Mouse (Mus musculus) heart, adult 2 months (tissue): ENCODE measurements at regions not wholly inside any gene's neighbourhood (a gene's known extent, or its start where the extent isn't known, plus 50 kb on each side); places are given as distances from the start of the nearest gene placed in this dataset.

Source experiments
- DNase-seq, 2 experiments: peaks; one replicate each; pipeline ENCODE4 v3.0.0; 2021
- H3K27ac ChIP-seq: fragments of 200-600 bp; 2 replicates; pipeline ENCODE4 v1.8.1; 2022
- H3K27me3 ChIP-seq: fragments of 200-500 bp; 2 replicates; pipeline ENCODE4 v1.6.1; 2012; ENCODE audit warnings: mild to moderate bottlenecking, low read length, inconsistent platforms, mixed read lengths; ENCODE audit not compliant: control insufficient read depth, insufficient read depth
- H3K36me3 ChIP-seq: fragments of 200-500 bp; 2 replicates; pipeline ENCODE4 v1.6.1; 2012; ENCODE audit warnings: low read length, inconsistent platforms; ENCODE audit not compliant: control insufficient read depth, insufficient read depth
- H3K4me1 ChIP-seq: fragments of 200-500 bp; 2 replicates; pipeline ENCODE4 v1.6.1; 2011; ENCODE audit warnings: low read length; ENCODE audit not compliant: control insufficient read depth, insufficient read depth
- H3K4me3 ChIP-seq: fragments of 200-600 bp; 2 replicates; pipeline ENCODE4 v1.8.1; 2022
- H3K79me2 ChIP-seq: fragments of 200-500 bp; replicated peaks from 2 replicates; pipeline ENCODE4 v1.6.1; 2012; ENCODE audit warnings: mild to moderate bottlenecking, inconsistent platforms, low read length, moderate library complexity, mixed read lengths; ENCODE audit not compliant: control insufficient read depth, insufficient read depth
- H3K9ac ChIP-seq: fragments of 200-500 bp; 2 replicates; pipeline ENCODE4 v1.6.1; 2012; ENCODE audit warnings: low read depth, mild to moderate bottlenecking, control low read depth, inconsistent platforms, low read length, mixed read lengths
- CTCF ChIP-seq: fragments of 200-600 bp; IDR thresholded peaks from 2 replicates; pipeline ENCODE4 v1.8.1; 2022; ENCODE audit warnings: antibody characterized with exemption, mild to moderate bottlenecking, moderate library complexity
- EP300 ChIP-seq: fragments of 200-500 bp; IDR thresholded peaks from 2 replicates; pipeline ENCODE4 v1.6.1; 2011; ENCODE audit warnings: low read depth, low read length, control low read depth; ENCODE audit not compliant: insufficient read depth
- POLR2A ChIP-seq: fragments of 200-500 bp; IDR thresholded peaks from 2 replicates; pipeline ENCODE4 v1.6.1; 2011; ENCODE audit warnings: mild to moderate bottlenecking, low read depth, low read length, control low read depth; ENCODE audit not compliant: insufficient read depth
- WGBS: fragments of 180-500 bp; shearing (Covaris S2); methylation state at CpG from one replicate; pipeline ENCODE4 v1.1.7; 2018; 5-methylcytosine and 5-hydroxymethylcytosine counted together
- intact Hi-C: fragments of 180-260 bp; cut with DNase I; formaldehyde crosslinking; loops from one replicate; pipeline ENCODE4 v1.15.1; 2025

DNA sequence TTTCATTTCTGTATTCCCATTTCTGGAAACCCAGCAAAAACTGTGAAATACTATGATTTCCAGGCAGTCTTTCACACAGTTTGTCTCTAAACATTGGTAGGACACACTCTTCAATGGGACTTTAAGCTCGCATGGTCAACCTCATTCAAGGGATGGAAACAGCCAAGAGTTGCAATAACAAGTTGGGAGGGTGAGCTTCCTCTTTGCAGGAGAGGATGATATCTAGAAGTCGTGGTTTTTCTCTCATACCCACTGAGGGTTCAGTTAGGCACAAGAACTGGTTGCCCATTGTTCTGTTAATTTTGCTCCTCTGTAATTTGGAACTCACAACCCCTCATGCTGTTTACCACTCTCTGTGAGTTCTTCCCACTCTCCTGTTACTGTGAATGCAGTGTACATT lies 290.5 kb downstream of the Satb1 start:
- H3K36me3 ChIP-seq = no peaks in the 10 kb centered on the region
- no peak overlapping the region for H3K27ac ChIP-seq
- intact Hi-C loops = loop anchor here (10.0 kb wide), 1 partner anchor 112 kb away; no protein-coding TSS in a partner anchor
- WGBS = 63% methylated on average over 2 of the region's 2 CpGs
- H3K27me3 ChIP-seq = no peaks in the 10 kb centered on the region
- TF ChIP-seq POLR2A = no peak
- no peak for TF ChIP-seq EP300
- TF ChIP-seq CTCF = no peak
- DNase-seq = no peak
- no peak overlapping the region for H3K9ac ChIP-seq
- H3K4me3 ChIP-seq = no peak overlapping the region
- no peaks in the 10 kb centered on the region for H3K4me1 ChIP-seq
- no peaks in the 10 kb centered on the region for H3K79me2 ChIP-seq

DNA sequence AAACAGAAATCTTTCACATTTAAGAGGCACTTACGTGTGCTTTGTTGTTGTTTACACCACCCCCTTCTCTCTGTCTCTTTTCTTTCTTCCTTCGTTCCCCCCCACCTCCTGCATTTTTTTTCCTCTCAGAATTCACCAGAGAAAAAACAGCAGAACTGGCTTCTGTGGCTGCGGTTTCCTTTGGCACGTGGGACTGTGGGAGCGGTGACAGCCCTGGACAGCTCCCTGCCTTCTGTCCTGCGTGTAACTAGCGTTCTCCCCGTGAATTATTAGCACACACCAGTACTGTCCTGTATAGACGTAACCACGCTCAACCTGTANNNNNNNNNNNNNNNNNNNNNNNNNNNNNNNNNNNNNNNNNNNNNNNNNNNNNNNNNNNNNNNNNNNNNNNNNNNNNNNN lies 298.4 kb downstream of the Satb1 start:
- Histone ChIP-seq H3K4me3 (no peak overlapping the region), H3K27ac (no peak overlapping the region), H3K27me3 (no peaks in the 10 kb centered on the region), H3K9ac (no peak overlapping the region), H3K36me3 (no peaks in the 10 kb centered on the region), H3K79me2 (no peaks in the 10 kb centered on the region), H3K4me1 (no peaks in the 10 kb centered on the region)
- TF ChIP-seq CTCF (no peak), EP300 (no peak), POLR2A (no peak)
- no peak for DNase-seq
- WGBS = 32% methylated on average over 10 of the region's 10 CpGs
- intact Hi-C loops = no loop called here

DNA sequence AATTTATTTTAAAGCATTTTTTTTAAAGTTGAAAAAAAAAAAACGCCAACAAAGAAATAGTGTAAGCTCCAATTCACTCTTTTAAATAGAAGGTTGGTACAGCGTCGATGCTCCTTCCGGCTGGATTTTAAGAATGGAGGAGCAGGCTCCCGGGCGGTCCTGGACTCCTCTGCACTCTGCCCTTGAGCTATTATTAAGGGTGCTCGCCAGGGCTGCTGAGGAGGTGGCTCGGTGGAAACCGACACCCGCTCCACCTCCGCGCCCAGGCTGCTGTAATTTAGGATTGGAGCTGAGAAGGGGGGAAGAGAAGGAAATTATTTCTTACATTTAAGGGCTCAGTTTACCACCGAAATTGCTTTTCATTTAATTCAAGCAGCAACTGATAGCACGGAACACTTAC lies 298.8 kb downstream of the Satb1 start:
- no peaks in the 10 kb centered on the region for H3K27me3 ChIP-seq
- no peak overlapping the region for H3K27ac ChIP-seq
- intact Hi-C loops = no loop called here
- H3K4me1 ChIP-seq = no peaks in the 10 kb centered on the region
- H3K79me2 ChIP-seq = no peaks in the 10 kb centered on the region
- H3K9ac ChIP-seq = no peak overlapping the region
- 43% methylated on average over 14 of the region's 14 CpGs for WGBS
- no peak overlapping the region for H3K4me3 ChIP-seq
- H3K36me3 ChIP-seq = no peaks in the 10 kb centered on the region
- no peak for DNase-seq
- TF ChIP-seq POLR2A (no peak), EP300 (no peak), CTCF (no peak)

DNA sequence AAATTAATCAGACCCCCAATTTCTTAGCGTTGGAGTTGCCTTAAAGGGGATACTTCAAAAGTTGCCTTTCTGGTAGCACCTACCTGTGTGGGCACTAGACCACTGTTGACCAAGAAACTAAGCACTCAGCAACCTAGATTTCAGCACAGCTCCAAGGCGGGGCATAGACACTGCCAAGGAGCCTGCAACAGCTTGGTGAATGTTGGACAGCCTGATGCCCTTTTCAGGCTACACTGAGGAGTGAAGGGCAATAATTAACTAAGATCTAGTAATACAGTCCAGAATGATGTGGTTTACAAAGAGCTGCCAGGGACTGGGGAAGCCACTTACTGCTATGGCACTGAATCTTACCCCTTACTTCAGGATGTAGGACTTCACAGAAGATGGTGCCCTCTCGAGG lies 304.9 kb downstream of the Satb1 start:
- H3K27me3 ChIP-seq = no peaks in the 10 kb centered on the region
- no peak overlapping the region for H3K4me3 ChIP-seq
- intact Hi-C loops = no loop called here
- H3K9ac ChIP-seq = no peak overlapping the region
- no peak overlapping the region for H3K27ac ChIP-seq
- TF ChIP-seq CTCF = no peak
- no peaks in the 10 kb centered on the region for H3K79me2 ChIP-seq
- no peaks in the 10 kb centered on the region for H3K36me3 ChIP-seq
- no peaks in the 10 kb centered on the region for H3K4me1 ChIP-seq
- WGBS = 79% methylated on average over 3 of the region's 3 CpGs
- no peak for DNase-seq

DNA sequence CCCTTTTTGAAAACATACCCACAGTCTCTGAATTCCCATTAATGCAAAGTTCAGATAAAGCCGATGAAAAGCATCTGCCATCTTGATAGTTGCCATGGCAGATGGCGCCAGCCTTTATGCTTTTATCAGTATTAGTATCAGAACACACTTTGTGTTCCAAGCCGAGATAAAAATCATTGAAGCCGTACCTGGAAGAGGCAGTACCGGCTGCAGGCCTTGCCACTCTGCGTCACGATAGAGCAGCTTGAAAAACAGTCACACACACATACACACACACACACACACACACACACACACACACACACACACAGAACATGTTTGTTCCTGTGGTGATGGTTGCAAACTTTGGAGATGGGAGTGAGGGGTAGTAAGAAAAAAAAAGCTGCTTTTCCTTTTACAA lies 306.2 kb downstream of the Satb1 start:
- no peak for TF ChIP-seq POLR2A
- 72% methylated on average over 7 of the region's 7 CpGs for WGBS
- H3K4me3 ChIP-seq = no peak overlapping the region
- H3K4me1 ChIP-seq = no peaks in the 10 kb centered on the region
- no peak for DNase-seq
- H3K9ac ChIP-seq = no peak overlapping the region
- no peaks in the 10 kb centered on the region for H3K79me2 ChIP-seq
- no peaks in the 10 kb centered on the region for H3K27me3 ChIP-seq
- no peaks in the 10 kb centered on the region for H3K36me3 ChIP-seq
- no peak overlapping the region for H3K27ac ChIP-seq
- intact Hi-C loops = no loop called here

DNA sequence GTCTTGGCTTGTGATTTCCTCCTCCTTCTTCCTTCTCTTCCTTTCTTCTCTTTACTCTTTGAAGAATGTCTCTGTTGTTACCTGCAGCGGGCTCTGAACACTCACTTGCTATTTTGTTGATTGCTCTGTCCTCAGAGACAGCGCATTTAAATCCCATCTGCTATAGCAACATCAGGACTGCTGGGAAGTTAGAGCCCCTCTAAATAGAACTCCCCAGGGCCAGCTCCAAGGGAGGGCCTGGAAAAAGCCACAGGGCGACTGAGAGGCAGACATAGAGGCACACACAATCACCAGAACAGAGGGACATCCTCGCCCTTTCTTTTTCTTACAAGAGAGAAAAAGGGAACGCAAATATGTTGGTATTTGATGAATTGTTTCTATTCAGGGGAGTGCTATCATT lies 306.6 kb downstream of the Satb1 start:
- 37% methylated on average over 5 of the region's 5 CpGs for WGBS
- intact Hi-C loops = no loop called here
- H3K9ac ChIP-seq = no peak overlapping the region
- no peaks in the 10 kb centered on the region for H3K36me3 ChIP-seq
- no peaks in the 10 kb centered on the region for H3K27me3 ChIP-seq
- H3K4me1 ChIP-seq = no peaks in the 10 kb centered on the region
- H3K79me2 ChIP-seq = no peaks in the 10 kb centered on the region
- no peak overlapping the region for H3K4me3 ChIP-seq
- no peak for TF ChIP-seq EP300
- TF ChIP-seq CTCF = no peak
- TF ChIP-seq POLR2A = no peak
- H3K27ac ChIP-seq = no peak overlapping the region
- no peak for DNase-seq

DNA sequence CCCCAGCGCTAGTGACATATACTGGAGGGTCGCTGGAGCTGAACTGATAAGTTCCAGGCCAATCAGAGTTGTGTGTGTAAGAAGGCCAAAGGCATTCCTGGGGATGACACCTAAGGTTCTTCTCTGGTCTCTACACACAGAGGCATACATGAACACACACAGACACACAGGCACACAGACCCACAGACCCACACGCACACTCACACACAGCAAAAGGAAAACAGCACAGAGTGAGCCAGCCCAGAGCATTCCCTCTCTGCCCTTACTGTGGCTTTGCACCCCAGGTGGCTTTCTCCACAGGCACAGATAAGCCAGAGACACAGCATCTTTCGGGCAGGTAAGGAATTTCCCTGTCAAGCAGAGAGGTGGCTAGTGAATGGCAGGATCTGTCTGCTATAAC lies 307.1 kb downstream of the Satb1 start:
- WGBS = 50% methylated on average over 4 of the region's 4 CpGs
- no peaks in the 10 kb centered on the region for H3K4me1 ChIP-seq
- TF ChIP-seq CTCF = no peak
- TF ChIP-seq EP300 = no peak
- intact Hi-C loops = no loop called here
- no peaks in the 10 kb centered on the region for H3K27me3 ChIP-seq
- no peak overlapping the region for H3K9ac ChIP-seq
- no peaks in the 10 kb centered on the region for H3K36me3 ChIP-seq
- no peak overlapping the region for H3K4me3 ChIP-seq
- H3K79me2 ChIP-seq = no peaks in the 10 kb centered on the region
- no peak for DNase-seq
- H3K27ac ChIP-seq = no peak overlapping the region
